Mouse (Mus musculus) cerebellum, adult 9-11 months (tissue): Measurements from ENCODE around the gene Zan.
"Not testable (repeated sequence)": the region's sequence is repeated elsewhere in the genome, so short reads cannot be mapped to it uniquely, and the experiment has no call there.

ENCODE experiments used
- DNase-seq: peaks from one replicate; pipeline ENCODE4 v3.0.0; 2022

The Zan gene

DNA sequence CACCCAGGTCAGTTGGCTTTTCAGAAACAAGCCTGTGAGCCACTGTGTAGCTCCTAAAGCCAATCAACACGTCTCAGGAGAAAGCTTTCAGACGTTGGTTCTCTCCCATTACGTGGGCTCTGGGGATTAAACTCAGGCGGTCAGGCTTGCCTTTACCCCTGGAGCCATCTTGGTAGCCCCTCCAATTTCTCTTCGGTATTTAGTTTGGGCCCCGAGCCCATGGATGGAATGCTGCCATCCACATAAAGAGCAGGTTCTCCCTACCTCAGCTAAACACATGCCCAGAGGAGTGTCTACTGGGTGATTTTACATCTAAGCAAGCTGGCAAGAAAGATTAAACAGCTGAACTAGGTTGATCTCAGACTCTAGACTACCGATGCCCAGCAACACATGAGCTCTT, 23.3 kb upstream of the Zan start:
- DNase-seq, result peak; percentile 51

DNA sequence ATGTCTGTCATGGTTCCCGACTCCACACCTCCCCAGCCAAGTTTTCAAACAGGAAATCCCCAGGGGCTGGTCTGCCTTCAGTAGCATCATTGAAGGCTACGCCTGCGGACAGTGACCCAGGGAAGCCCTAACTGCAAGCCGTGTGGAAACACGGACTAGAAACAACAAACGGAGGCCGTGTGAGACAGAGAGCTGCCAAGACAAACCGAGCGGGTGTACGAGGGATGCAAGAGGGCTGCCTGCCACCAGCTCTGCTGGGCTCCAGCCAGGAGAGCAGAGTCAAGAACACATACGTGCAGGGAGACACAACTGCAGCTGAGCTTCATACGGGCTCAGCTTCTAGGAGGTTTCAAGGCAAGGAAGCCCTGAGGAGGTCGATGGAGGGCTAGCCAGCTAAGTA, 17.0 kb upstream of the Zan start:
- no peak for DNase-seq

DNA sequence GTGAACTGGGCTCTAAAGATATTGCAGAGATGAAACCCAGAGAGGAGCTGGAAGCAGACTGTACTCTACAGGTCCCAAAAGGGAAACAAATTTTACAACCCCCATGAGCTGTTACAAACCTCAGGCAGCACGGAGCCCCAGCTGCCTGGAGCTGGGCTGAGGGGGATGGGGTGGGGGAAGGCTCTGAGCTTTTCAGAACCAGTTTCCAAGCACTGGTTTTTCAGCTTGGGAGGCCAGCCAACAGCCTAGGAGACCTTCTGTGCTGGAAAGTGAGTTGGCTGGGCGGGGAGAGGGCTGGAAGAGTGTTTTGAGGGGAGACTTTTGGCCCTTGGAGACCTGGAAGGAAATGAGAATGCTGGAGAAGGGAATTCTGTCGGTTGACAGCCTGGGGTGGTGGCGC, 14.7 kb upstream of the Zan start:
- DNase-seq, result no peak

DNA sequence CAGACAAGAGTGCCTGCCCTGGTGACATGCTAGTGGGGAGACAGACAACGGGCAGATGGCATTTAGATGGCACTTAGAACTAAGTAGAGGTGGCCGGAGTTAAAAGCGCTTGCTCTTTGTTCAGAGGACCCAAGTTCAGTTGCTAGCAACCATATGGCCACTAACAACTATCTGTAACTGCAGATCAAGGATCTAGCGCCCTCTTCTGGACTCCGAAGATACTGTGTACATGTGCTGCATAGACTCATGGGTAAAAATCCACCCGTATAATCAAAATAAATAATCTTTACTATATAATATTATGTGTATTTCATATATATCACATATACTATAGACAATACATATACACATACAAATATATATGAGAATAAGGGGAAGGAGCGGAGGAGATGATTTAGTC, 10.8 kb upstream of the Zan start:
- no peak for DNase-seq

DNA sequence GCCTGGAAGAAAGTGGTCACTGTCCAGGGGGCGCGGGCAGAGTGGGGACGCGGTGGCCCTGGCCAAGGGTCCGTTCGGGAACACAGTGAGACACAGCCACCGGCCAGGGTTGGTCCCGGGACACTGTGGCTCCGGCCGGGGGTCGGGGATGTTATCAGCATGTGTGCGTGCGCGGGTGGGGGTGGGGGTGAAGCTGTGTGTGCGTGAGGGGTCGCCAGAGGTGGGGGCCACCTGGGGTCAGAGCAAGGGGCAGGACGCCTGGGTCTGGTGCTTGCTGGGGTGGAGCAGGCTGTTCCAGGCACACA, 8.9 kb upstream of the Zan start:
- no peak for DNase-seq

DNA sequence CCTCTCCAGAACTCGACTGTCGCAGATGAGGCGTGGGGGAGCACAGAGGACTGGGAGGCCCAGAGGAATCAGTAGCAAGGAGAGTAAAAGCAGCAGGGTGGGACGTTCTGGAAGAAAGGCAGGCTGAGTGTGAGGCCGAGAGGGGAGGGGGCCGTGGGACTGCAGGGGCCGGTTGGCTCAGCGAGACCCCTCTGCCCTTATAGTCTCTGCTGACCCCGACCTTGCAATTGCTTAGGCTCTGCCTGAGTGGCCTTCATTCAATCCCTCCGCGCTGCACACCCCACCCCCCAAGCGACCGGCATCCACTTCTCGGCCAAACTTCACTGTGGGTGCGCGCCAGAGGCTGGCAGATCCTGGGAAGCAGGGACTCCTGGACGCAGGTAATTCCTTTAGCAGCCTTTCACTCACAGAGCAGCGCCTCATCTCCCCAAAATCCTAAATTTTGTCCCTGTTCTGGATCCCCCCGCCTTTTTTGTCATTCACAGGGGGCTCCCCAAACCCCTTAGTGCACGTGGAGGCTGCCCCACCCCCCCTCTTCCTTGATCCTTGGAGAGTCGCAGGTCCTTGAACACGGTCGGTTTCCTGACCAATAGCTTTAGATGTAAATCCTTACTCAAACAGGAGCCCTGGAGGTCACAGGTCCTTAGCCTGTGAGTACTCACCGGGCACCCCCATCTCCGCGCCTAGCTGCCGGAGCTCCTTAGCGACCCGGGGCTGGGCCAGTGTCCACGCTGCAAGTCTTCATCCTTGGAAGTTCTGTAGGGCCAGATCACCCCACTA, 8.4 kb upstream of the Zan start:
- no peak for DNase-seq

DNA sequence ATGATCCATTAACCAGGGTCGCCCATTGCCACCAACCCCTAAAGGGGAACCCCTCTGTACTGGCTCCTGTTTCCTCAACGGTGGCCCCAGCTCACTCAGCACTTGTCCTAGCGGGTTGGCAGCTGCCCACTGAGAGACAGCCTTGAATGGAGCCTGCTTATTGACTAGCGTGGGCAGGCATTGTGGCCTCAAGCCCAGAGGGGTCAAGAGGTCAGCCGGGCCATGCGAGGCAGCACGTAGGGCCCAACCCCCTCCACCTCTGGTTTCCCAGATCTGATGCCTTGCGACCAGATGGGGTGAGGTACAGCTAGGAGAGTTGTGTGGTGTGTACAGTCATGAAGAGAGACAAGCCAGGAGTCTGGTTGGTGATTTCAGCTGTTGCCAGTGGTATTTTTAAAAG, 5.0 kb upstream of the Zan start:
- DNase-seq, result no peak

DNA sequence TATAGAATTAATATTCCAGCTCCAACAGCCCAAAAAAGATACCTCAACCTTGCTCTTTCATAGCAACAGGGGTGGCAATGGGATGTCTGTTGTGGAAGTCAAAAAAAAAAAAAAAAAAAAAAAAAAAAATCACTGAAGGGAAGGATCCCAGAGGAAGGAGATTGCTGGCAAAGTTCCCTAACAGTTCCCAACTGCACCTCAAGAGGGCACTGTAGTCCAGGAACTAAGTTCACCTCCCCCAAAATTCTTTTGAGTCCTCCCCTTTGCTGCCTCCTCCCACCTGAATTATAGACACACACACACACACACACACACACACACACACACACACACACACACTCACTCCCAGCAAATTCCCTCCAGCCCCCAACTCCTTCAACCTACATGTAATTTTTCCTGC, 4.3 kb upstream of the Zan start:
- DNase-seq, result peak; percentile 76

DNA sequence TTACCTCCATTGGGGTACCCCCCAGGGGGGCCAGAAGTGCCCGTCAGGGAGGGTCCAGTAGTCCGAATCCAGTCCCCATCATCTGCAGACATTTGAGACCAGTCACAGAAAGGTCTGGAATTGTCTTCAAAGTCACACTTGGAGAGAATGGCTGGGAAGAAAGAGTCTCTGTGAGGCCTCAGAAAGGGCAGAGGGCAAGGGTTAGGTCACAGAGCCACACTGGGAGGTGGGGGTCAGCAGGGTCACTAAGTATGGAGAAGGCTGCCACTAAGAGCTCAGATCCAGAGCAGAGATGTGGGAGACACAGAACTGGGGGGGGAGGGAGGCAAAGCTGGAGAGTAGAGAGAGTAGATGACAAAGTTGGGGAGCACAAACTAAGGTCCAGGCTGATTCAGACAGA, 2.5 kb downstream of the Zan start:
- no peak for DNase-seq

DNA sequence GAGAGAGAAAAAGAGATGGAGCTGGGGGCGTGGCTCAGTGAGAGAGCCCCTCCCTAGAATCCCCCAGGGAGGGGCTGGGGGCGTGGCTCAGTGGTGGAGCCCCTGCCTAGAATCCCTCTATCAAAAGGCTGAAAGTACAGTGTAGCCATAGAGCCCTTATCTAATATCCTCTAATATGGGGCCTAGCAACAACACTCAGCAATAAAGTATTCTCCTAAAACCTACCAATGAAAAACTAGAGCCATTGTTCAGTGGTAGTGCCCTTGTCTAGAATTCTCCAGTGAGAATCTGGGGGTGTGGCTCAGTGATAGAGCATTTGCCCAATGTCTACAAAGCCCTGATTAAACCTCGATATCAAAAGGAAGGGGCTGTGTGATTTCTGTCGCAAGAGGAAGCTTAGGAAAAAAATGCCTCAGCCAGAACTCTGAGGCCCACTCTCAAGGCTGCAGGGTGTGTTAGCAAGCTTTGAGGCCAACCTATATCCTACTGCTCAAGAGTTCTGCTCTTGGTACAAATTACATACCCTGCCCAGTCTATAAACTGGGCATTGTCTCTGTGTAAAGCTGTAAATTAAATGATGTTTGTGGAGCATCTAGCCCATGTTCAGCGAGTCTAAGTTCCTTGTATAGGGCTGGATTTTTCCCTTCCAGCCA, 4.5 kb downstream of the Zan start:
- no peak for DNase-seq

DNA sequence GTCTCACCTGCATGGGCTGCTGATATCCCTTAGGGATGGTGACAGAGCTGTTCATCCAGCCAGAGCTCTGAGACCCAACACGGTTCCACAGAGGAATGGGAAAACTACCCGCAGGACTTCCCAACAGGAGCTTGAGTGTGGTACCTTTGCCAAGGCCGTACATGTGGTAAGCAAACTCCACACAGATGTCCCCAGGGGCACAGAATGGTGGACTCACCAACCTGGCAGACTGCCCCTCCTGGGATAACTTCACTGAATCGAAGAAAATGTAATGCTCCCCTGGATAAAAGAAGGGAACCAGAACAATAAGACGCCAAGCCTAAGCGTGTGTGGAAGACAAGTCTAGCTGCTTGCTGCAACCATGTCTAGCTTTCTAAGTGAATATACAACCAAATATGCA, 9.9 kb downstream of the Zan start:
- no peak for DNase-seq

DNA sequence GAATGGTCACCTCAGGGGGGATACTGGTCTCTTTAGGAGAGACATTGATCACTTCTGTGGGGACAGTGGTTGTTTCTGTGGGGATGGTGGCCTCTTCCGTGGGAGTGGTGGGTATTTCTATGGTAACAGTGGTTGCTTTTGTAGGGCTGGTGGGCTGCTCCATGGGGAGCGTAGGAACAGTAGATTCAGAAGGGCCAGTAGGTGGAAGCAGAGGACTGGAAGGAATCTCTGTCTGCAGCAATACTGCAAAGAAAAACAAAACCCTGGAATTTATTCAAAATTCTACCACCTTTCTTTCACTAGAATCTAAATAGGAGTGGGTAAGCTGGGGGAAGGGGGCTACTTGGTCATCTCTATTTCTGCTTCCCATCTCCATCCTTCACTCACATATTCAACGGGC, 11.8 kb downstream of the Zan start:
- DNase-seq, result no peak

DNA sequence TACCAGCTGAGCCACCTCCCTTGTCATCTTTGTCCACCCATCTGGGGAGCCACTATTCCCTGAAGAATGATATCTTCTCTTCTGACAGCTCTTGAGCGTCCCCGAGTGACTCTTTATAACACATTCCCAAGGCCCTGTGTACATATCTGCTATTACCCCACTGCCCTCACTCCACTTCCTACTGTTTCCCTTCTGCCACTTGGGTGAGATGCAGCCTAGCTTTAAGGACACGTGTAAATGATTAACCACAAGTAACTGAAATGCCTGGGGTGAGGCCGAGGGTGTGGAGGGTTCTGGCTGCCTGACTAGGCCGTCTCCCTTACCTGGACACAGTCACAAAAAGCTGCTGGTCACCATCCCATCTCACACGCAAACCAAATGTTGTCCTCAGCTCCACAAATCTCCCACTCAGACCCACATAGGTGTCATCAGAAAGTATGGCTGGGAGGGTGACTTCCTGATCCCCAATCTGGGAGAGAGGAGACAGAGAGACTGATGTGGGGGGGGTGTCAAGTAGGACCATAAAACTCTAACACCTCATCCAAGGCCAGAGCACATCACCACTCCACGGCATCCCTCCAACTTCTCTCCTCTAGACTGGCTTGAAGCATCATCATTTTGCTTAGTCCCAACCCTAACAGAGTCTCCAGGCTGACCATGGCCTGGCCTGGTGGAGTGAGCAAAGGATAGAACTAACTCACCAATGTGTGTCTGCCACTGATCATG, 20.8 kb downstream of the Zan start:
- no peak for DNase-seq

DNA sequence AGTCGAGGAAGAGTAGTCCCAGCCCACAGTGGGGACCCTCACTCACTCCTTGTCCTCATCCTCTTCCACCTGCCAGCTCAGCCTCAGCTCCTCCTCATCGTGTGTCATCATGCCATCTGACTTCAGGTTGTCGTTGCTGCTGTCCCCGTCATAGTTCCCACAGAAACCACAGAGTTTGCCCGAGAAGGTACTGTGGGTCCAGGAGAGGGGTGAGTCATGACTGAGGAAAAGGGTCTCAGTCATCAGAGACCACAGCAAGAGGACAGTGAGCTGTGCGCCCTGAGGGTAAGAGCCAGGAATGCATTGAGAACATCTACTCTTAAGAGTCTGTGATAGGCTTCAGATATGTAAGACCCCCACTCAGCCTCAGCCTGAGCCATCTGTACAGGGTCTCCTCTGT, 21.7 kb downstream of the Zan start:
- DNase-seq, result no peak

DNA sequence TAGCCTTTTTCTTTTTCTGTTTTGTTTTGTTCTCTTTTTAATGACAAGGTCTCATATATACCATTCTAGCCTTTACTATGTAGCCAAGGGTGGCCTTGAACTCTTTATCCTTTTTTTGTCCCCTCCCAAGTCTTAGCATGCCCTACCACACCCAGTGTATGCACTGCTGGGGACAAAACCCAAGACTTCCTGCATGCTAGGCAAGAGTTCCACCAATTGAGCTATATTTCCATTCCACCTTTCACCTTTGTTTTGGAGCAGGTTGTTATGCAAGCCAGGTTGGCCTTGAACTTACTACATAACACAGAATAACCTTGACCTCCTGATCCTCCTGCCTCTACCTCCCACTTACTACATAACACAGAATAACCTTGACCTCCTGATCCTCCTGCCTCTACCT, 31.3 kb downstream of the Zan start:
- DNase-seq, result no peak

DNA sequence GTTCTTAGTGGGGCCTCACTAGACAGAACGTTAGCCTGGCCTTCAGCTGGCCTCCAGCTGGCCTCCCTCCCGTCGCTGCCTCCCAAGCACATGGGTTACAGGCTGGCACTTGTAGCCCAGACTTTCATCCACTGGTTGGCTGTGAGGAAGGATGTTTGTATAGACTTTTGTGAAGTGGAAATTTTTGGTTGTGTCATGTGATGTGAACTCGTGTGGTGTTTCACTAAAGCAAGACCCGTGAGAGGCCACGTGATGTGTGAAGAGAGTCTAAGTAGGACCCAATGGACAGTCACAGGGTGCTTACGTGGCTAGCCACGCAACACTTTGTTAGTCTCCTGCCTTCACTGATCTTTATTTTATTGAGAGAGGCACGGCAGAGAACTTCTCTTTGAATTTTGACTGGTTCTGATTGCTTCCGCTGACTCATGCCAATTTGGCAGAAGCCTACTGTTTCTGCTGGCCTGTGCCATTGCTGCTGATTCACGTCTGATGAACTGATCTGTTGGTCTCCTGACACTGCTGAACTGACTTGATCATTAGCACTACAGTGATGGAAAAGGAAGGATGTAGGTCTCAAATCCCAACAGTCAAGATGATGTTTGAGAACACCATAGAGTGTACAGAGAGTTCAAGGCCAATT, 36.5 kb downstream of the Zan start:
- DNase-seq, result no peak

DNA sequence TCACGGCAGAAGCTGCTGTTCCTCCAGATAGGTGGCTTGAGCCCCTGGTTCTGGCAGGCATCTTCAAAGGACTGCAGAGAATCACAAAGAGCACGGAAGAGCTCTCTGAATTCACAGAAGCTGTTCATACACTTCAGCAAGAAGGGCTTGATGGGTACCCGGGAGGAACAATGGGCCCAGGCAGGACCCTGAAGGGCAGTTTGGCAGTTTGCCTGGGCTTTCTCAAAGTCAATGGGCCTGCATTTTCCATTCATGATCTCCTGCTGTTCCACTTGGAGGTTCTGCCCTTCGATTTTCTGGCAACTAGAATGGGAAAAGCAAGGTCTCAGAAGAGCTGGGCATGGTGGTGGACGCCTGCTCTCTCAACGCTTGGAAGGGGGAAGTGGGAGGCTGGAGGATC, 43.0 kb downstream of the Zan start:
- no peak for DNase-seq

DNA sequence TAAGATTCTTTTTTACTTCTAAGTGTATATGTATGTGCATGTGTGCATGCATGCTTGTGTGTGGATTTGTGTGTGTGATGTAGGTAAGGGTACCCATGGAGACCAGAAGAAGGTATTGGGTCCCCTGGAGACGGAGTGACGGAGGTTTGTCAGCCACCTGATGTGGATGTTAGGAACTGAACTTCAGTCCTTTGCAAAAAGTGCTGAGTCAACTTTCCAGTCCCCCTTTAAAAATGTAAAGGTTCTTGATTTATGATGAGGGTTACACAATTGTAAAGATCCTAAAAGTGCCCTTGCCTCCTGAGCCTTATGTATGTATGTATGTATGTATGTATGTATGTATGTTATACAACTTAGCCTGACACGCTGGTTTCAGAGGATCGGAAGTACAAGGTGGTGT, 46.5 kb downstream of the Zan start:
- not testable (repeated sequence) for DNase-seq

DNA sequence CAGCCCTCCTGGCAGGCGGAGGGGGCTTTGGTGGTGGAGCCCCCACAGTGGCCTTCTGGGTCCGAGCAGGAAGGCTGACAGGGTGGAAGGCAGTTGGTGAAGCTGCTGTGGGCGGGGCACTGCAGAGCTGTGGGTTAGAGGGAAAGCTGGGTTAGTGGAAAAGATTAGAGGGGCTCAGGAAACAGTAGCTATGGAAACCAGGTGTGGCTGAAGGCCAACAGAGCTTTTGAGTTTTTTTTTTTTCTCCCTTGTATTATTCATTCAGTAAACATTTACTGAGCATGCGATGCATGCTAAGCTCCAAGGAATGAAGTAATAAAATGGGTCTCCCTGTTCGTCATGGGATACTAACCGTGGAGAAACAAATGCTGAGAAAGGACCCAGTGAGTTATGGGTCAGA, 51.2 kb downstream of the Zan start:
- DNase-seq, result no peak

DNA sequence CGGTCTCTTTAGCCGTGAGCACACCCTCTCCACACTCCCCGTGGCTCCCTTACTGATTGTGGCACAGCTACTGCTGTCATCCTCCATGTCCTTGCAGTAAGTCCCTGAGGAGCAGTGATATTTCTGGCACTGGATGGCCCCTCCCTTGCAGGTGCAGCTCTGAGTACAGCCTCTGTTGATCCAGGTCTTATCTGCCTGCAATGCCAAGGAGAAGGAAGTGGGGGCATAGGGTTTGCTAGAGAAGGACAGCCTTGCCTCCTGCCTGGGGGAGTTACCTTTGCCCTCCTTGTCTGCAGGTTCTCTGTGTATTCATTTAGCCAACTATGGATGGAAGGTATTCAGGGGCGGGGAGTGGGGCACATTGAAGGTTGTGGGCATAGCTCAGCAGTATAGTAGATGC, 57.0 kb downstream of the Zan start:
- DNase-seq, result no peak

DNA sequence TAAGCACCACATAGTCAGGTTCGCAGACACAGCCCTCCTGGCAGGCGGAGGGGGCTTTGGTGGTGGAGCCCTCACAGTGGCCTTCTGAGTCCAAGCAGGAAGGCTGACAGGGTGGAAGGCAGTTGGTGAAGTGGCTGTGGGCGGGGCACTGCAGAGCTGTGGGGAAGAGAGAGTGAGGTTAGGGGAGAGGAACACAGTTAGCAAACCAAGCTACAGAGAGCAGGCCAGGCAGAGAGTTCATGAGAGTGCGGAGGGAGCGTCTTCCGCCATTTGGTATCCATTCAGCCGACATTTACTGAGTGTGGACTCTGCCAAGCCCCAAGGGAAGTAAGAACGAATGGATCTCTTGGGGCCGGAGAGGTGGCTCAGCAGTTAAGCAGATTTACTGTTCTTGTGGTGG, 57.8 kb downstream of the Zan start:
- no peak for DNase-seq

DNA sequence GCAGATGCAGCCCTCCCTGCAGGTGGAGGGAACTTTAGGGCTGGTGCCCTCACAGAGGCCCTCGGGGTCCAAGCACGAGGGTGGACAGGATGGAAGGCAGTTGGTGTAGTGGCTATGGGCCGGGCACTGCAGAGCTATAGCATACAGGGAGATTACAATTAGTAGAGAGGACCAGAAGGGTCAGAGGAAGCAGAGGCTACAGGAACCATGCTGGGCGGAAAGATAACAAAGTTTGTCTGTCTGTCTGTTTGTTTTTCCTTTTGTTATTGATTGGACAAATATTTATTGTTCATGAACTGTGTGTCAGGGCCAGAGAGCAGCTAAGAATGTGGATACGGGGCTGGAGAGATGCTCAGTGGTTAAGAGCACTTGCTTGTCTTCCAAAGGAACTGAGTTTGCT, 62.6 kb downstream of the Zan start:
- no peak for DNase-seq

DNA sequence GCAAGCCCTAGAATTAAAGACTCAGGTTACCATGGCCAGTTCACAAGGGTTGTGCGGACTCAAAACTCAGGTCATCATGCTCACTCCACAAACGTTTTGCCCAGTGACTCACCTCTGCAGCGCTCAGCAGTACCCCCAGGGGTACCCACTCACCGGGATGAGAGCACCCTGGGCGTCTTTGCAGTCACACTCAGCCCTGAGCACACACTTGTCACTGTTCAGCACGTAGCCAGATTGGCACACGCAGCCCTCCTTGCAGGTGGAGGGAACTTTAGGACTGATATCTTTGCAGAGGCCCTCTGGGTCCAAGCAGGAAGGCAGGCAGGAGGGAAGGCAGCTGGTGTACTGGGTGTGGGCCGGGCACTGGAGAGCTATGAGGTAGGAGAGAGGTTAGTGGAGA, 65.6 kb downstream of the Zan start:
- DNase-seq, result no peak

DNA sequence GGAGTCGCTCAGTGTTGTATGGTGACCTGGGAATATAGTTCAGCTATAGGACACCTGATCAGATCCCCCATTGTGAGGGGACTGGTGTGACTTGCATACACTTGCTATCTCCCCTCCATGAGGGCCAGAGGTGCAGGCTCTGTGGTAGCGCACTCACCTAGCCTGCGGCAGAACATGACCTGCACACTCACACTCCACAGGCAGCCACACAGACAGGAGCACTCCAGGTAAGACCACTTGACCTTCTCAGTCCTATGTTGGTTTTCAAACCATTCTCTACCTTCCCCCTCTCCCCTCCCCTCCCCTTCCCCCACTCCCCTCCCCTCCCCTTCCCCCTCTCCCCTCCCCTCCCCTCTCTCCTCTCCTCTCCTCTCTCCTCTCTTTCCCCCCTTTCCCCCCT, 66.3 kb downstream of the Zan start:
- DNase-seq, result no peak
